Comparison of ENCODE assay signal across 8 mouse cellular contexts in genomic region chr6:56480914-56481482, GRCm38 (mm10).
DNase-seq lines count a peak whose midpoint lies in the region; TF ChIP-seq lines count a peak whose summit lies in the region.
"Had no signal": no experiment of that assay in that cellular context is flagged by ENCODE, and none has a peak within 500 bp of the region (broad histone marks: within the 10 kb centered on the region; RNA-seq: fewer than 3 reads in every experiment).

No protein-coding gene starts in this region.

- TF ChIP-seq CTCF in layer of hippocampus, adult 2 months (conservative IDR thresholded peaks at IDR 0.05): peak; percentile 94

- H3K27ac ChIP-seq in layer of hippocampus, adult 2 months: no peak overlapping the region
- H3K27ac ChIP-seq: heart, embryonic 15.5 days had no signal

- no peak overlapping the region for H3K4me3 ChIP-seq in layer of hippocampus, adult 2 months
- H3K4me3 ChIP-seq: heart, embryonic 15.5 days had no signal

- peak; percentile 12 for DNase-seq in CD4-positive helper T cell, adult 2 months (ENCODE audit: low read depth, low spot score)
- peak; percentile 55 for DNase-seq in Muller cell, postnatal 12 days (ENCODE audit: inconsistent ontology term)
- DNase-seq in cerebellum, postnatal 14 days: peak; percentile 82 to 86
- peak; percentile 26 to 51 for DNase-seq in gastrocnemius, postnatal 4 days (ENCODE audit: low spot score in 2 of 2)
- DNase-seq in layer of hippocampus, adult 2 months (ENCODE audit: low spot score in 2 of 2): peak; percentile 32 to 77
- DNase-seq in lung, postnatal 36 days: peak; percentile 42
- peak; percentile 21 for DNase-seq in right cerebral cortex, postnatal 25 days

Comparison
In these comparisons a context has a peak if more than half of its experiments do, and no peak if none do; other contexts are left out.
1. DNase-seq: peak in every context shown above with its lines; median percentile 84 in cerebellum, postnatal 14 days; 55 in Muller cell, postnatal 12 days; 54 in layer of hippocampus, adult 2 months; 42 in lung, postnatal 36 days; 38 in gastrocnemius, postnatal 4 days; 21 in right cerebral cortex, postnatal 25 days; 12 in CD4-positive helper T cell, adult 2 months.